In genomic region chr9:56996028-56996346, GRCm38 (mm10) we compare ENCODE assay signal across 7 mouse cellular contexts. TPM values are rescaled to one million over a fixed set of nuclear protein-coding genes. Genes with fewer than 3 reads are reported as not detected.
DNase-seq lines count a peak whose midpoint lies in the region; ATAC-seq and TF ChIP-seq lines count a peak whose summit lies in the region.

No protein-coding gene starts in this region.

- ATAC-seq in frontal cortex, adult (ENCODE audit: low TSS enrichment): peak; percentile 21; the same call in 1 of the 2 replicates

- no peaks in the 10 kb centered on the region for H3K27me3 ChIP-seq in C2C12 (ENCODE audit: control insufficient read depth, insufficient read depth, insufficient read length)

- peaks cover 59% of the 10 kb centered on the region for H3K79me2 ChIP-seq in C2C12 (ENCODE audit: control insufficient read depth, insufficient read depth)

- WGBS in lung, adult 2 months: 4% methylated on average over 5 of the region's 5 CpGs

- H3K36me3 ChIP-seq in C2C12 (ENCODE audit: control insufficient read depth, insufficient read depth): no peaks in the 10 kb centered on the region

- peak; percentile 44 for DNase-seq in 3T3-L1 (ENCODE audit: low read depth, low spot score)
- peak; percentile 22 to 35 for DNase-seq in cerebellum, adult 18-20 months
- peak; percentile 22 for DNase-seq in kidney, adult 9 months
- DNase-seq in lung, adult 2 months: peak; percentile 33
- DNase-seq in retina, postnatal 7 days (ENCODE audit: low read depth, low spot score): peak; percentile 3

- no peak for TF ChIP-seq CTCF in C2C12 (IDR thresholded peaks at IDR 0.05; ENCODE audit: control insufficient read depth, insufficient read depth, insufficient read length)
- TF ChIP-seq CTCF in lung, adult 2 months (IDR thresholded peaks at IDR 0.05; ENCODE audit: insufficient read depth, low read length): no peak

- TF ChIP-seq POLR2A in lung, adult 2 months (IDR thresholded peaks at IDR 0.05; ENCODE audit: borderline replicate concordance, extremely low read depth, low read depth, low read length): no peak

- peaks cover 40% of the 10 kb centered on the region for H3K79me3 ChIP-seq in C2C12 (ENCODE audit: low read depth)

- peak overlapping the region; percentile 62 for H3ac ChIP-seq in C2C12 (ENCODE audit: control insufficient read depth, insufficient read length, low read depth)

- H3K4me3 ChIP-seq in C2C12 (ENCODE audit: insufficient read depth, poor library complexity, severe bottlenecking): peak overlapping the region; percentile 61
- H3K4me3 ChIP-seq in lung, adult 2 months (replicated peaks; ENCODE audit: extremely low read depth, low read depth, low read length): peak overlapping the region; percentile 91

- peaks cover 7% of the 10 kb centered on the region; the same call in 1 of the 2 replicates for H3K4me1 ChIP-seq in lung, adult 2 months (ENCODE audit: control insufficient read depth, insufficient read depth, low read length)

TF ChIP-seq in C2C12, 6 proteins besides CTCF, POLR2A, EP300 and RAD21:
- TF ChIP-seq CEBPB (IDR thresholded peaks at IDR 0.05; ENCODE audit: low read depth) (no peak), MAX (IDR thresholded peaks at IDR 0.05) (no peak), MYOD1 (IDR thresholded peaks at IDR 0.05; ENCODE audit: control insufficient read depth, insufficient read length, low read depth) (no peak), USF1 (IDR thresholded peaks at IDR 0.05; ENCODE audit: low read depth) (no peak), FOSL1 (IDR thresholded peaks at IDR 0.05; ENCODE audit: insufficient read depth, low read length, poor library complexity, severe bottlenecking) (no peak), MYOG (IDR thresholded peaks at IDR 0.05; ENCODE audit: control insufficient read depth, extremely low read depth, insufficient read length) (no peak)
TF ChIP-seq in C2C12: peak in this region for 0.

RNA-seq across cellular contexts. Expression of gene Ptpn9, which starts 1.3 kb away (rescaled TPM):
- 22.2 TPM for polyA plus RNA-seq in C2C12 (2012; fragmentation: generic; extraction: Trizol)
- 30.3 and 35.4 TPM in 2 replicates for polyA plus RNA-seq in lung, adult 2 months (2012; rRNA removed)

RNA-seq across cellular contexts. Expression of gene Snupn, which starts 45.3 kb away (rescaled TPM):
- polyA plus RNA-seq in C2C12 (2012; fragmentation: generic; extraction: Trizol): 7.7 TPM
- polyA plus RNA-seq in lung, adult 2 months (2012; rRNA removed): 3.8 and 5.0 TPM in 2 replicates

RNA-seq across cellular contexts. Expression of gene Imp3, which starts 58.7 kb away (rescaled TPM):
- polyA plus RNA-seq in C2C12 (2012; fragmentation: generic; extraction: Trizol): 122 TPM
- polyA plus RNA-seq in lung, adult 2 months (2012; rRNA removed): 195 and 264 TPM in 2 replicates

Comparison
In these comparisons a context has a peak if more than half of its experiments do, and no peak if none do; other contexts are left out.
1. Peak in every context shown above with its lines: DNase-seq, ATAC-seq and H3K4me3 ChIP-seq.